ENCODE assay signal across 18 mouse cellular contexts in the genomic region with DNA sequence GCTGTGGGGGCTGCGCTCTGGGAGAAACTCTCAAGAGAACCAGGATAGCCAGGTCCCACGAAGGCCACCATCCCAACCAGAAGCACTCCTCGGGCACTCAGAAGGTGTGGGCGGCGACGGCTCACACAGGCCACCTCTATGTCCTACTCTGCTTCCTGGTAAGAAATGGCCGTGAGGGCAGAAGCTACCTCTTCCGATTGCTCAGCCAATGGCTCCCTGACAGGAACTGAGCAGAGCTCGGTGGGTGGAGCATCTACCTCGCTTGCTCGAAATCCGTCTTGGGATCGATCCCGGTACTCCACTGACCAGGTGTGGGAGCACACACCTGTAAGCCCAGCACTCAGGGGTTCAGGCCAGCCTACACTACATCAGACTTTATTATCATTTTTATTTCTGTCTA.
DNase-seq lines count a peak whose midpoint lies in the region; ATAC-seq and TF ChIP-seq lines count a peak whose summit lies in the region.
"Had no signal": no experiment of that assay in that cellular context is flagged by ENCODE, and none has a peak within 500 bp of the region (broad histone marks: within the 10 kb centered on the region; RNA-seq: fewer than 3 reads in every experiment).

No protein-coding gene starts in this region.

- peaks cover 6% of the 10 kb centered on the region; the same call in 1 of the 2 replicates for H3K4me1 ChIP-seq in heart, embryonic 10.5 days
- H3K4me1 ChIP-seq in CH12.LX (ENCODE audit: control insufficient read depth in 1 of 2, insufficient read depth in 2 of 2) (peaks cover 0 to 8% of the 10 kb centered on the region in 2 experiments; a peak in 2 of 4 replicates), ES-E14 (ENCODE audit: control insufficient read depth in 2 of 2, insufficient read depth in 2 of 2, low read length in 2 of 2, poor library complexity in 1 of 2) (peaks cover 2 to 7% of the 10 kb centered on the region in 2 experiments; a peak in 1 of 4 replicates)
- H3K4me1 ChIP-seq in limb, embryonic 13.5 days = peaks cover 4% of the 10 kb centered on the region; the same call in 1 of the 2 replicates
- H3K4me1 ChIP-seq: hindbrain, embryonic 15.5 days had no signal

- no peak for TF ChIP-seq RAD21 in CH12.LX (IDR thresholded peaks at IDR 0.05; ENCODE audit: low read depth, low read length)

- no peaks in the 10 kb centered on the region for H3K9me3 ChIP-seq in heart, embryonic 10.5 days
- no peaks in the 10 kb centered on the region for H3K9me3 ChIP-seq in CH12.LX (replicated peaks; ENCODE audit: low read length)
- no peaks in the 10 kb centered on the region for H3K9me3 ChIP-seq in ES-E14 (ENCODE audit: control insufficient read depth, insufficient read depth, low read depth, low read length)
- H3K9me3 ChIP-seq in limb, embryonic 13.5 days = no peaks in the 10 kb centered on the region
- H3K9me3 ChIP-seq: embryonic facial prominence, embryonic 15.5 days; forebrain, embryonic 10.5 days; hindbrain, embryonic 15.5 days had no signal

- TF ChIP-seq EP300 in CH12.LX (IDR thresholded peaks at IDR 0.05; ENCODE audit: low read length) = no peak

- in situ Hi-C loops in CH12.LX (cut with MboI; ENCODE audit: low pct_ligation_motif_present, low pct_unique_long_range_greater_than_20kb, low sequenced_read_pairs) (no loop called here), ES-E14 (cut with MboI; ENCODE audit: low sequenced_read_pairs in 2 of 2, unreplicated experiment in 2 of 2) (no loop called here)

- H3K27ac ChIP-seq in heart, embryonic 10.5 days = no peak overlapping the region
- H3K27ac ChIP-seq in CH12.LX (ENCODE audit: insufficient read depth, low read depth) (no peak overlapping the region), ES-E14 (ENCODE audit: insufficient read depth, low read depth, low read length, poor library complexity, severe bottlenecking) (no peak overlapping the region)
- H3K27ac ChIP-seq in limb, embryonic 13.5 days = no peak overlapping the region
- H3K27ac ChIP-seq: embryonic facial prominence, embryonic 15.5 days; forebrain, embryonic 10.5 days; hindbrain, embryonic 15.5 days had no signal

- H3K9ac ChIP-seq in CH12.LX (ENCODE audit: insufficient read depth, low read depth) (no peak overlapping the region), ES-E14 (ENCODE audit: insufficient read depth, low read depth, low read length, poor library complexity, severe bottlenecking) (peak overlapping the region; percentile 72)
- no peak overlapping the region for H3K9ac ChIP-seq in limb, embryonic 13.5 days
- H3K9ac ChIP-seq: embryonic facial prominence, embryonic 15.5 days; hindbrain, embryonic 15.5 days had no signal

- H3K79me2 ChIP-seq in CH12.LX (replicated peaks; ENCODE audit: control insufficient read depth, extremely low read depth, insufficient read depth, poor library complexity, severe bottlenecking) = no peaks in the 10 kb centered on the region

- dilution Hi-C loops in CH12.LX (cut with MboI; ENCODE audit: extremely low pct_ligation_motif_present, extremely low pct_unique_long_range_greater_than_20kb, low sequenced_read_pairs) = no loop called here

- H3K27me3 ChIP-seq in heart, embryonic 10.5 days (ENCODE audit: insufficient read depth, poor library complexity, severe bottlenecking) = peaks cover 23% of the 10 kb centered on the region; the same call in 1 of the 2 replicates
- peaks cover 13% of the 10 kb centered on the region for H3K27me3 ChIP-seq in CH12.LX (replicated peaks)
- no peaks in the 10 kb centered on the region for H3K27me3 ChIP-seq in limb, embryonic 13.5 days
- H3K27me3 ChIP-seq: embryonic facial prominence, embryonic 15.5 days; hindbrain, embryonic 15.5 days had no signal

- no peak for ATAC-seq in limb, embryonic 13.5 days (ENCODE audit: low FRiP score, low read depth)
- ATAC-seq in megakaryocyte, adult 5-6 weeks (ENCODE audit: poor library complexity, severe bottlenecking) = no peak
- ATAC-seq: activated CD4-positive, CD25-positive, alpha-beta regulatory T cell, adult 4 months; forebrain, embryonic 14.5 days had no signal

- peak; percentile 28; the same call in 1 of the 2 replicates for TF ChIP-seq POLR2A in CH12.LX (IDR thresholded peaks at IDR 0.05; ENCODE audit: low read depth, low read length)

- H3K36me3 ChIP-seq in heart, embryonic 10.5 days = peaks cover 29% of the 10 kb centered on the region
- H3K36me3 ChIP-seq in CH12.LX (replicated peaks in 1 of 2; ENCODE audit: control insufficient read depth in 1 of 2, insufficient read depth in 1 of 2, low read length in 1 of 2) (peaks cover 0 to 17% of the 10 kb centered on the region in 2 experiments), ES-E14 (ENCODE audit: control insufficient read depth, insufficient read depth, low read length, poor library complexity, severe bottlenecking) (peaks cover 6% of the 10 kb centered on the region; the same call in 1 of the 2 replicates)
- H3K36me3 ChIP-seq in limb, embryonic 13.5 days = peaks cover 44% of the 10 kb centered on the region

- 0 out of 2 replicates have a peak overlapping the region, but pooled peaks have one; percentile 3 for H3K4me3 ChIP-seq in heart, embryonic 10.5 days
- peak overlapping the region; percentile 47 to 57 (median 49) for H3K4me3 ChIP-seq in CH12.LX (replicated peaks in 1 of 3; ENCODE audit: low read depth in 2 of 3, low read length in 2 of 3, poor library complexity in 1 of 3)
- peak overlapping the region; percentile 53 to 60 for H3K4me3 ChIP-seq in ES-E14 (ENCODE audit: insufficient read depth in 1 of 2, low read depth in 1 of 2, low read length in 2 of 2, poor library complexity in 1 of 2, severe bottlenecking in 1 of 2)
- H3K4me3 ChIP-seq in limb, embryonic 13.5 days = no peak overlapping the region
- H3K4me3 ChIP-seq: embryonic facial prominence, embryonic 15.5 days; erythroblast, embryonic 14.5 days; forebrain, embryonic 10.5 days; hindbrain, embryonic 15.5 days had no signal

- no peak overlapping the region for H3K4me2 ChIP-seq in CH12.LX (ENCODE audit: insufficient read depth, low read depth, poor library complexity, severe bottlenecking)
- H3K4me2 ChIP-seq in limb, embryonic 13.5 days (replicated peaks) = 0 out of 2 replicates have a peak overlapping the region, but pooled peaks have one; percentile 11
- H3K4me2 ChIP-seq: embryonic facial prominence, embryonic 15.5 days; hindbrain, embryonic 15.5 days had no signal

- no peak for DNase-seq in heart, embryonic 10.5 days (ENCODE audit: low spot score)
- no peak for DNase-seq in heart, postnatal 4 days
- DNase-seq in CH12.LX (ENCODE audit: extremely low read depth) (peak; percentile 52), ES-E14 (ENCODE audit: low read depth, low spot score) (no peak)
- DNase-seq in layer of hippocampus, adult 9-10 months (ENCODE audit: low spot score) = no peak
- DNase-seq: adrenal gland, postnatal 14 days; cerebellum, adult 11-12 months; gastrocnemius, postnatal 36 days; heart, adult 11 months; heart, postnatal 10 days had no signal

- TF ChIP-seq CTCF in CH12.LX (conservative IDR thresholded peaks at IDR 0.05 in 1 of 2, IDR thresholded peaks at IDR 0.05 in 1 of 2; ENCODE audit: low read depth in 2 of 2, low read length in 2 of 2) = no peak

- WGBS in heart, embryonic 10.5 days = 69% methylated on average over 14 of the region's 14 CpGs
- 78% methylated on average over 14 of the region's 14 CpGs for WGBS in limb, embryonic 13.5 days

TF ChIP-seq in CH12.LX, 34 proteins besides CTCF, POLR2A, EP300 and RAD21:
- TF ChIP-seq UBTF (IDR thresholded peaks at IDR 0.05; ENCODE audit: low read depth, low read length) (no peak), ELF1 (IDR thresholded peaks at IDR 0.05; ENCODE audit: low read depth, low read length) (peak; percentile 36; the same call in 1 of the 2 replicates), MAFK (IDR thresholded peaks at IDR 0.05; ENCODE audit: insufficient replicate concordance, low read length) (no peak), HCFC1 (IDR thresholded peaks at IDR 0.05; ENCODE audit: low read depth, low read length) (0 out of 2 replicates have a peak, but pooled peaks have one; percentile 10)

TF ChIP-seq in ES-E14, 5 proteins besides CTCF, POLR2A, EP300 and RAD21:
- TF ChIP-seq ZNF384 (IDR thresholded peaks at IDR 0.05; ENCODE audit: low read depth, low read length) = no peak
- TF ChIP-seq CHD2 (IDR thresholded peaks at IDR 0.05; ENCODE audit: low read depth, low read length) = no peak
- TF ChIP-seq MAFK (IDR thresholded peaks at IDR 0.05; ENCODE audit: insufficient read depth, low read depth, low read length) = no peak
- TF ChIP-seq ZC3H11A (IDR thresholded peaks at IDR 0.05; ENCODE audit: borderline replicate concordance, low read depth, low read length) = no peak
- no peak for TF ChIP-seq HCFC1 (IDR thresholded peaks at IDR 0.05; ENCODE audit: borderline replicate concordance, insufficient read depth, low read length)
